Mouse (Mus musculus): ENCODE data around the gene Tfeb.

- no peak for TF ChIP-seq CTCF (conservative IDR thresholded peaks at IDR 0.05 in 1 of 2, IDR thresholded peaks at IDR 0.05 in 1 of 2; ENCODE audit: low read depth in 2 of 2, low read length in 2 of 2)
- no peak for TF ChIP-seq TBP (conservative IDR thresholded peaks at IDR 0.05; ENCODE audit: low read depth, low read length)
- TF ChIP-seq RCOR1 (conservative IDR thresholded peaks at IDR 0.05; ENCODE audit: low read depth, low read length) = no peak
- TF ChIP-seq MAZ (IDR thresholded peaks at IDR 0.05; ENCODE audit: low read depth, low read length) = no peak
- no peak for TF ChIP-seq USF1 (IDR thresholded peaks at IDR 0.05; ENCODE audit: low read depth, low read length)
- TF ChIP-seq POLR2A (IDR thresholded peaks at IDR 0.05; ENCODE audit: low read depth, low read length) = no peak
- no peak for TF ChIP-seq IRF4 (IDR thresholded peaks at IDR 0.05; ENCODE audit: low read depth, low read length)
- TF ChIP-seq GABPA (IDR thresholded peaks at IDR 0.05; ENCODE audit: insufficient replicate concordance, low read depth, low read length) = no peak
These were observed 48.6 kb upstream of the Tfeb start, which contains the start of gene Tomm6 for GRCm38 (mm10) chr17:47688344-47688607.

All from CH12.LX (cell line).